Mouse (Mus musculus): ENCODE results near the gene D1Pas1.

DNA sequence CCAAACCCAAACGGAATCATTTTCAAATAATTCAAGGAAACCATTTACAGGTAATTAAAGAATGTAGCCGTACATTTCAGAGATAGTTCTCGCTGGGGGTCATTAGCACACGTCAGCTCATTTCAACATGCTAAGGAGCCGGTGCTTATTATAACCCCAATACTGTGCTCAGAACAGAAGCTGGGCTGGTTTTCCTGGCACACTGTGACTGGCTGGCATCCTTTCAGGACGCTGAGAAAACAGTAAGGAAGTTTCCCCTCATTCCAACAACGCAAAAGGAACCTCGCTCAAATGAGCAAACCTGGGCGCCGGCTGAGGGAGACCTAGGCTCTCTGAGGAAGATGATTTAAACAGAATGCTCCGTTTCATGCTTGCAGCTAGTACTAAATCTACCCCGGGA lies 43.2 kb upstream of the D1Pas1 start:
- TF ChIP-seq CTCF (IDR thresholded peaks at IDR 0.05; ENCODE audit: low read depth, low read length) = no peak
- TF ChIP-seq TAL1 (conservative IDR thresholded peaks at IDR 0.05; ENCODE audit: low read depth, low read length) = no peak
- TF ChIP-seq GATA1 (IDR thresholded peaks at IDR 0.05; ENCODE audit: borderline replicate concordance, low read length) = no peak

Data from G1E (cell line).